Mouse (Mus musculus): Measurements from ENCODE around the gene Gapvd1.

Gapvd1 gene

DNA sequence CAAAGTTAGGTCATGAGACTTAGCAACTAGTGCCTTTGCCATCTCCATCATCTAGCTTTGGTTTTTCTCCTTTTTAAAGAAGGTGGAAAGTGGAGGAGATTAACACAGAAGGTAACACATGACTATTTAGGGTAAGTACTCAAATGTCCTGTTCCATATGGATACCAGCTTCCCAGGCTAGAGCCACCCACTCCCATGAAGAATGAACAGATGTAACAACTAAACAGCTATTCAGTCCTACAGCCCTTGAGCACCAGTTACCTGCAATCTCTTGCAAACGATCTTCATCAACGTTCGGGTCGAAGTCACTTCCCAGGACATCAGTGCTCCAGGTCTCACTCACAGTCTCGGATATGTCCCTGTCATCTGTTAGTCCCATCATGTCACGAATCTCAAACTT lies 43.1 kb downstream of the Gapvd1 start:
- DNase-seq (ENCODE audit: low read depth, low spot score): no peak

DNA sequence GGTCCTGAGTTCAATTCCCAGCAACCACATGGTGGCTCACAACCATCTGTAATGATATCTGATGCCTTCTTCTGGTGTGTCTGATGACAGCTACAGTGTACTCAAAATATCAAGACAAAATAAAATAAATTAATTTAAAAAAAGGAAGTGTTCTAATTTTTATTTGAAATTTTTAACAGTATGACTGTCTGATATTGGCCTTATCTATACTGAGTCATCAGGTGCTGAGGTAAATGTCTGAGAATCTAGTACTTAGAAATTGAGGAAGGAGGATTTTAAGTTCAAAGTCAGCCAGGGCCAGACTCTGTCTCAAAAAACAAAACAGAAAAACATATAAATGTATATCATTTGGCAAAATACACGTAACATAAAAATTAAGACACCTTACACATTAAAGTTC lies 46.4 kb downstream of the Gapvd1 start:
- no peak for DNase-seq (ENCODE audit: low read depth, low spot score)

DNA sequence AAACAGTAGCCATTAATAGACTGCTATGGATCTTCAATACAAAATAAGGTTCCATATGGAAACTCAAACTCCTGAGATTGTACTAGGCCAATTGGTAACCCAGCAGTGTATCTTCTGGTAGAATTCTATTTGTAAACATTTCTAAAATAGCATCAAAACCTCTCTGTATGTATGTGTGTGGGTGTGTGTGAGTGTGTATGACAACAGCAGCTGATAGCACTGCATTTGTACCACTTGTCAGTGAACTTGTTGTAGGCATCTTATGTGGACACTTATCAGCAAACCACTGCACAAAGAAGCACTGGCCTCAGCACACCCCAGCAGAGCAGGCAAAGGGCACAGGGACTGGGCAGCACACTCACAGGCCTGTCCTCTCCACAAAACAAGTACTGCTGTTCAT lies 58.4 kb downstream of the Gapvd1 start:
- no peak for DNase-seq (ENCODE audit: low read depth, low spot score)

DNA sequence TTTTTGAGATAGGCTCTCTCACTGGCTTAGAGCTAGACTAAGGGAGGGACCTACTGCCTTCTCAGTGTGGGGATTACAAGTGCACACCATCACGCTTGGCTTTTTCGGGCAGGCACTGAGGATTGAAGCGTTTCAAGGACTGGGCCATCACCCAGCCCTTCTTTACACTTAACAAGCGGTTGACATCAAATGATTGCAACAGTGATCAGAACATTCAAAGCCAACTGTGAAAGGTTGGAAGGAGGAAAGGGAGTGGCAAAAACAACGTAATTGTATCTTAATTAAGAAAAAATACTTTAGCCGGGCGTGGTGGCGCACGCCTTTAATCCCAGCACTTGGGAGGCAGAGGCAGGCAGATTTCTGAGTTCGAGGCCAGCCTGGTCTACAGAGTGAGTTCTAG lies 62.2 kb downstream of the Gapvd1 start:
- DNase-seq (ENCODE audit: low read depth, low spot score): no peak

DNA sequence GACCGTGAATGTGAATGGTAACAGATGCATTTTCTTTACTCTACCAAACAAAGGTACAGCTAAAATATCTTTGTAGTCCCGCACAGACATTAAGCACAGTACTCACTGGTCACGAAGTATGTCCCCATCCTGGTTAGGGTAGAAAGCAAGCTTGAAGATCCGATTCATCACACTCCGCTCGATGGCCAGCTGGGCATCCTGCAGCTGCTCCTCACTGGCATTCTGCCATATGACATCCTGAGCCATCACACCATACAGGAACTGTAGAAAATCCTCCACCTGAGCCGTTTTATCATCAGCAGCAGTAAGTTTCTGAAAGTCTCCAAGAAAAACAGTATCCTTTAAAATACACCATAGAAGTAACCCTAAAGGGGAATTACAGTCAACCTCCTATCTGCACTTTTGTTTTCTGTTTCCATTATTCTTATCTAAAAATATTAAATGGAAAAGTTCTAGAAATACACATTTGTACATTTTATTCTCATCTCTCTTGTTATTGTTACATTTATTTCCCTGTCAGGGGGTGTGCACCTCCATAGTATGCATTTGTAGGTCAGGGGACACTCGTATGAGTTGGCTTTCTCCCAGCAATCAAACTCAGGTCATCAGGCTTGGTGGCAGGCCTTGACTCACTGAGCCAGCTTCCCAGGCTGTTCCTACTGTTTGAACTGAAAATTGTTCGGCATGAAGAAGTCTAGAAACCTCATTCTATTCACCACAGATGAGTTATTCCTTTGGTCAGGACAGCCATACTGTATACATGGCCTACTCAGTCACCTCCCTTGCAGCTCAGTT lies 70.8 kb downstream of the Gapvd1 start:
- no peak for DNase-seq (ENCODE audit: low read depth, low spot score)

DNA sequence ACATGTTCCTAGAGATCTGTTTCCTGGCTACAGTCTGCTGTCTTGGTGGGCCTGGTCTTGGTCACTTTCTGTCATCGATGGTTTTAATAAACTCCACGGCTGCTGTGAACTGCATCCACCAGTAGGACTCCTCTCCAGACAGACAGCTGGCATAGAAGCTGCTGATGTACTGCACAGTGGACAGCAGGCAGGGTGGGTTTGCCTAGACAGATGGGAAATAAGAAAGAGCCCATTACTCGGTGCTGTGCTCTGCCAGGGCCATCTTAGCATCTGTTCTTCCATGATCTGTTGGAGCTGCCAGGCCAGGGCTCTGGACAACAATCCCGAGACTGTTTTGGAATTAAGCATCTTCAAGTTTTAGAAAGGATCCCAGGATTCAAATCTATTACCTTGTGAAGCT lies 77.1 kb downstream of the Gapvd1 start:
- no peak for DNase-seq (ENCODE audit: low read depth, low spot score)

DNA sequence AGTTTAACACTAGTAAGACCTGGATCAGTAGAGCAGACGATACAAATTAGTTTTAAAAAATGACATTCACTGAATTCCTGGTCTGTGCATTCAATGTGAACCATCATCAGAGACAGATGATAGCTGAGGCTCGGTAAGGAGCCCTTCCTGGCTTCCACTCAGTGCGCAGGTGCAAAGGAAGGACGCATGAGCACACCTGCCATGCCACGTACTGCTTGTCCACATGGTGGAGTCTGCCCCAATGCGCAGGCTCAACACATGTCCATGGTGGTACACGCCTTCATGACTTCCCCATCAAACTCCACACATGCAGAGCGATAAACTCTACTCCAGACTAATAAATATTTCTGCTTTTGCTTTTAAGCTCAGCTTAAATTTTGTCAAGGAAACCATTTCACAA lies 78.0 kb downstream of the Gapvd1 start:
- DNase-seq (ENCODE audit: low read depth, low spot score): no peak

DNA sequence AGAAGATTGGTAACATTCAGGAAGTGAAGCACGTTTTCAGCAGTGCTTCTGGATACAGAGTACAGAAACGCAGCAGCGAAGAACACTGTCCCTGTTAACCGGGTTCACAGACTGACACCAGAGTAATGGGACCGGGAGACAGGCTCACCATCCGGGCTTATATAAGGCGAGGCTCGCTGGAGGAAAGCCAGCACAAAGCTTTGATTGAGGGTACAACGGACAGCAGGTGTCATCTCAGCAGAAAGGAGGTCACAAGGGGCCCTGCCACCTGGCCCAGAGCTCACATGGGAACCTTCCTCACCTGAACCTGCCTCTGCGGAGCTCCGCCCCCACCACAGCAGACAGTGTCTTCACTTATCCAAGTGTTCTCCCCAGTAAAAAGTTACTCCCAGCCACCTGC lies 81.2 kb downstream of the Gapvd1 start:
- no peak for DNase-seq (ENCODE audit: low read depth, low spot score)

DNA sequence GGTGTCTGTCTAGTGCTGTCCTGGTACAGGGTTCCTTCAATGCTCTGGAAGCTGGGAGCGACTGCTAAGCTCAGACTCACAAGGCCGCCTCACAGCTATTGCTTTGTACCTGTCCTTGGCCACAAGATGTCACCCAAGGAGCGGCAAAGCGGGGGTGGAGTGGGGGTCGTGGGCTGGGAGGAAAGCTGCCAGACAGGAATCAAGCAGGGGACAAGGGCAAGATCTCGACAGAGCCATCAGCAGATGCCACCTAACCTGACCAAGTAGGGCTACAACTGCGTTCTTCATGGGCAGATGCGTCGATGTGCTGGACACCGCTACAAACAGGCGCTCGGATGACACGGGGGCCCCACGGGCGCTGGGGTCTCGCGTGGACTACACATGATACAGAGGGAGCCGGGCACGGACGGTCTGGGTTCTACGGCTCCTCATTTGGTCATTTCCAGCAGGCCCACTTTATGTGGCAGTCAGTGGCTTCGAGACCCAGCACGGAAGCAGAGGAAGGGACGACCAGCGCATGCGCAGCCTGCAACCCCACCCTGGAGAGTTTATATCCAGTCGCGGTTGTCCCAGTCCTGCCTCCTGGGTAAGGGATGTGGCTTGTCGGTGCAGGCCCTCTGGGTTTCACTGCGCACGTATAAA lies 83.5 kb downstream of the Gapvd1 start:
- no peak for DNase-seq (ENCODE audit: low read depth, low spot score)

DNA sequence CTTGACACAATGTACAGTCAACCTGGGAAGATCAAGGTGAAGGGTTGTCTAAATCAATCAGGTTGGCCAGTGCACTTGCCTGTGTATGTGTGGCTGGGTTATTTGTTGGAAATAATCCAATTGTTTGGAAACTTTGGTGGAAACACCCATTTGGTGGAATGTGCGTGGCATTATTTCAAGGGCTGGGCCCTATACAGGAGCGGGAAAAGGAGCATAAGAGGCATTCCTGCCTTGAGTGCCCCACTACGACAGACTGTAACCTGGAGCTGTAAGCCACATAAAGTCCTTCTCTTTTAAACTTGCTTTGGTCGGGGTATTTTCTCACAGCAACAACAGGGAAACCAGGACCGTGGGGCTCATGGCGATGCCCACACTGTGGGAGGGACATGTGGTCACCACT lies 84.6 kb downstream of the Gapvd1 start:
- DNase-seq (ENCODE audit: low read depth, low spot score): no peak

DNA sequence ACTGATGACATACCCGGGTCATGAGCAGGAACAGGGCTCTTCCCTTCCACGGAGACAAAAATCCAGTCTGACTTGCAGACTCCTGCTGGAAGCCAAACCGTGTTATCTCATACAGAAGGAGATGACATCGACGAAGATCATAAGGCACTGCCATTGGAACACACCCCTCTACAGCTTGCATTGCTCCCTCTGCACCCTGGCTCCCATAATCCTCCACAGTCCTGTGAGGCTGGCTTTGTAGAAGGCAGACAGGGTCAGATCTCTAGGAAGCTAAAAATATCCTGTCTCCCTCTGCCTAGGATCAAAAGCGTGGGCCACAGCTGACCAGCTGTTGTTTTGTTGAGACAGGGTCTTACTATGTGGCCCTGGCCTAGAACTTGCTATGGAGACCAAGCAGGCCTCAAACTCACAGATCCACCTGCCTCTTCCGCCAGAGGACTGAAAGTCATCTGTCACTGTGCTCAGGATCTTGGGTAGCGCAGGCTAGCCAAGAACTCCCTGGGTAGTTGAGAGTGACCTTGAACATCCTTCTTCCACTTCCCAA lies 85.8 kb downstream of the Gapvd1 start:
- no peak for DNase-seq (ENCODE audit: low read depth, low spot score)

DNA sequence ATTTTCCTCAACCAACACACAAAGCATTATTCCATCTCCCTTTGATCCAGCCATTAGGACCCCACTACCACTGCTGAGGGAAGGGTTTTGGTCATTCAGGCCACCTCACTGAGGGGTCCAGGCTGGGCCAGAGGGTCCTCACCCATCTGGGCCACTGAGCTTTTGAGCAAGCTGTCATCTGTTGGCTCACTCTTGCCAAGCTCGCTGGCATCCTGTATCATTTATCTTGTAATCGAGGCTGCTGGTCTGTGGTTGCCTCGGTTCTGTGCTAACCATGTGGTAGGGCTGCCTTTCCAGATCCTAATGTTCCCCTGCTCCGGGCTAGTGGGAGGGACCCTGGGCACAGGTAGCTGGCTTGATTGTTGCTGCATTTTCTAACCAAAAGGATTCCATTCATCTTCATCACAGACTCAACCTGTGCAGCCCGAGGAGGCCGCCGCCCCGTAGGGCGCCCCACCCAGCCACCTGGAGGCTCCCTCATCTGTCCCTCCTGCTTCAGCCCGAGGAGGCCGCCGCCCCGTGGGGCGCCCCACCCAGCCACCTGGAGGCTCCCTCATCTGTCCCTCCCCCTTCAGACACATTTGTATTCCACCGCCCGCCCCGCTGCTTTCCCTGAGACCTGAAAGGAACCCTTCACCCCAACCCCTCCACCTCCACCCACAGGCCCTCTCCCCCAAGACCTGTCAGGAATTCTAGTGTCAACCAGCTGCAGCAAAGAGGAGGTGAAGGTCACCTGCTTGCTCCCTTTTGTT lies 86.4 kb downstream of the Gapvd1 start:
- no peak for DNase-seq (ENCODE audit: low read depth, low spot score)

DNA sequence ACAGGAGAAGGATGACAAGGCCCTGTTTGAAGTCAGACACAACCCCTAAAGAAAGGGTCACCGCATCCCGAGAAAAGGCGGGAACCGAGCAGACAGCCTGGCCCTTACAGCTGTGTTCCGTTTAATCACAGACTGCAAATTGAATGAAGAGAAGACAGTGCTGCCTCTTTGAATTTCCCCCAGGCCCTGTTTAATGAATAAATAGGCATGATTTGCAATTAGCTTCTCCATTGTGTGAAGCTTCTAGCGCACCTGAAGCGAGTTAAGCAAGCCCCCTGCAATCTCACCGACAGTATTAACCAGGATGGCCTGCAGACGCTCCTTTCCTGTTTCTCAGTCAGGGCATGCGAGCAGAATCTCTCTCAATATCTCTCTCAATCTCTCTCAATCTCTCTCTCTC lies 87.2 kb downstream of the Gapvd1 start:
- no peak for DNase-seq (ENCODE audit: low read depth, low spot score)

DNA sequence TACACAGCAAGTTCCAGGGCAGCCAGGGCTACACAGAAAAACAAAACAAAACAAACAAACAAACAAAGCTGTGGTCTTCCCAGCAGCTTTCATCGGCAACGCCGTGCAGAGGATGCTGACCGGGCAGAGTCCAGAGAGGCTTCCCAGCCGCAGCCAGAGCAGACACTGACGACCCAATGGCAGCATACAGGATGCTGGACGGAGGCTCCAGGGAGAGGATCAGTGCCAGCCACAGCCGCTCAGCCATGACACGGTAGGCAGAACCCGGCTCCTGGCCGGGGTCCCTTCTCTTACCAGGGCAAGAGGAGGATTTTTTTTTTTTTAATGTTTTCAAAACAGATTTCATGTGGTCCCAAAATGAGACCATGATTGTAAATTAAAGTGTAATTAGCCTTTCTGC lies 107.6 kb downstream of the Gapvd1 start:
- DNase-seq (ENCODE audit: low read depth, low spot score): no peak

DNA sequence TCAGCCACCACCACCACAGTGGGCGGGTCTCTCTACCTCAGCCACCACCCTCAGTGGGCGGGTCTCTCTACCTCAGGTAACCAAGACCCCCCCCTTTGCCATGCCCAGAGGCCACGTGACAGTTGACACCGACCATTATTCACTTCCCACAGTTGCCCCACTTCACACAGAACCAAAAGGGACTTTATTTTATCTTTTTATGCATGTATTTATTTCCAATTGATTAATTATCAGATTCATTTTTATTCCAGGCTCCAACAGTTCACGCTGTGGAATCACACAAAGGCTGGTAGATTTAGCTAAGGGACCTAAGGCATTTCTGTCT lies 108.5 kb downstream of the Gapvd1 start:
- no peak for DNase-seq (ENCODE audit: low read depth, low spot score)

DNA sequence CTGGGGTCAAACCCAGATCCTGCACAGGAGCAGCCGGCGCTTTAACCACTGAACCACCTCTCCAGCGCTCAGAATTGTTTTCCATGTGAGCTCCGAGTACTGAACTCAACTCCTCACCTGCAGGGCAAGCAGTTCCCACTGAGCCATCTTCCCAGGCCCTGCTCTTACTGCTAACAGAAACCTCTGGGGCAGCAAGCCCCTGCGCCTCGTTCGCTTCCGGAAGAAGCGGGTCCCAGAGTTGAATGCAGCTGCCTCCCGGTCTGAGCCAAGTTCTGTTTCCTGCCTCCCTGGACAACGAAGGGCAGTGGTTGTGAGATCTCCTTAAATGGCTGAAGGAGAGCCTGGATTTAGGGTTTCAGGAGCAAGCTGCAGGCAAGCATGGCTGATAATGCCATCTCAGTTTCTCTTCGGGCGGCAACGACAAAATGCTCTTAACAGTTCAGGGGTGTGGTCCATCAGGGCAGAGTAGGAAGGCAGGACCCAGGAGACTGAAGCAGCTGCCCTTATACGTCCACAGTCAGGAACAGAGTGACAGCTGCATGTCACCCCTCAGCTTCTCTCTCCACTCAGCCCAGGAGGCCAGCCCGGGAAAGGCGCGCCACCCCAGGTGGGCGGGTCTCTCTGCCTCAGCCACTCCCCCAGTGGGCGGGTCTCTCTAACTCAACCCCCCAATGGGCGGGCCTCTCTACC lies 109.0 kb downstream of the Gapvd1 start:
- peak; percentile 63 for DNase-seq (ENCODE audit: low read depth, low spot score)

DNA sequence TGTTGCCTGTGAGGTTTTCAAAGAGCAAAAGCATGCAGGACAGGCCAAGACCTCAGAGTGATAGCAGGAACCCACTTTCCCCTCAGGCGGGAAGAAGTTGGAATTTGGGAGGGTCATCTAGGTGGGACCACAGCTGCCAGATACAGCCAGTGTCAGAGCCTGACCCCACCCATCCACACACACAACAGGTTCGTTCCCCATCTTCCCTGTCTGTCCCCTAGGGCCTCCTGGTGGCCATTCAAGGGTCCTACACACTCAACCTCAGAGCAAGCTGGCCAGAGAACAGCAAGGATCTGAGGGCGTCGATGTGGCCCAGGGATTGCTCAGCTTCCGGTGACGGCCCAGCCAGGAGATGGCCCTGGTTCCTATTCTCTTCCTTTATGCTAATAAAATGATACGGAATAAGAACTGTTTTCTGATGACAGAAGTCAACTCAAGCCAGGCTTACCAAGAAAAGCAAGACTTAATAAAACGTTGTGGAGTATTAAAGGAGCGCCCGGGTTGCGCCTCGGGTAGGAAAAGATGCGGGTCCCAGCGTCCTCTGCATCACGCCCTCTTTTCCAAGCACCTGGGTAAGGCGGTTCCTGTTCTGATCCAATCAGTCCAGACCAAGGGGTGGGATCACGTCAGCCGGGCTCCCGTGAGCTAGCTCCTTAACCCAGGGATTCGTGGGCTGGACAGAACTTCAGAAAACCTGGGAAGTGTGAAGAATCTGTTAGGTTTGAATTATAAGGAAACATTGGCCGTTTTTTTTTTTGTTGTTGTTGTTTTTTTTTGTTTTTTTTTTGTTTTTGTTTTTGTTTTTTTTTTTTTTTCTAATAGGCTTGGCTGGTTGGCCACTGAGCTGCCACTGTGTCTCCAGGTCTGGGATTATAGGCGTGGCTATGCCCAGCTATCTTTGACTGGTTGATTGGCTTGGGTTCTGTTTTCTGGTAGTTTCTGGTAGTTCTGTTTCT lies 110.2 kb downstream of the Gapvd1 start:
- peak; percentile 30 for DNase-seq (ENCODE audit: low read depth, low spot score)

DNA sequence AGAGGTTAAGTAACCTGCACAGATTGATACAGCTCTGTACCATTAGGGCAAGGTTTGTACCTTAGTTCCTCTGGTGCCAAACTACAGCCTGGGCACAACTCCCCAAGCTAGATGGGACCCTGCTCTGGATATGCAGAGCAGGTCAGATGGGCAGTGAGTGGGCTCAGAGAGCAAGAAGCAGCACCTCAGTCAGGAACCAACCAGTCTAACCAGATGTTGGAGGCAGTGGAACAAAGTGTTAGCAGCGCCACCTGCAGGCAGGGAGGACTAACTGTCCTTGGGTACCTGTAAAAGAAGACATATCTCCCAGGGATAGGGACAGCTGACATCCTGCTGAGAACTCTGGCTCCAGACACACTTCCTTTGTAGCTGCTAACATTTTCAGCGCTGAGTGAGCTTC lies 112.7 kb downstream of the Gapvd1 start:
- DNase-seq (ENCODE audit: low read depth, low spot score): peak; percentile 56

DNA sequence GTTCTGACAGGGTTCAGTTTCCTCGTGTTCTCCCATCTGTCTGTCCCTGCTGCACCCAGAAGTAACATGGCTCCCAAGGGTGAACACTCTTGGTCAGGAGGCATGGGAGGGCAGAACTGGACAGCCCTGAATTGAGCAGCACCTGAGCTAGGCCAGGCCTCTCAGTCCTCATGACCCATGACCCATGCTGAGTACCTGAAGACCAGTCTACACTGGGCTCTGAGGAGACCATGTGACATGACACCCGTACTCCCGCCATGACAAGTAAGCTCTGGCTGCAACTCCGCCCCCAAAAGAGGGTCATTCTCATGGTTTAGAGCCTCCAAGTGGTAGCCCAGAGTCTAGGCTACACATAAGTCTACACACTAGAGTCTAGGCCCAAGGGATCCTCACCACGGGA lies 115.3 kb downstream of the Gapvd1 start:
- no peak for DNase-seq (ENCODE audit: low read depth, low spot score)

DNA sequence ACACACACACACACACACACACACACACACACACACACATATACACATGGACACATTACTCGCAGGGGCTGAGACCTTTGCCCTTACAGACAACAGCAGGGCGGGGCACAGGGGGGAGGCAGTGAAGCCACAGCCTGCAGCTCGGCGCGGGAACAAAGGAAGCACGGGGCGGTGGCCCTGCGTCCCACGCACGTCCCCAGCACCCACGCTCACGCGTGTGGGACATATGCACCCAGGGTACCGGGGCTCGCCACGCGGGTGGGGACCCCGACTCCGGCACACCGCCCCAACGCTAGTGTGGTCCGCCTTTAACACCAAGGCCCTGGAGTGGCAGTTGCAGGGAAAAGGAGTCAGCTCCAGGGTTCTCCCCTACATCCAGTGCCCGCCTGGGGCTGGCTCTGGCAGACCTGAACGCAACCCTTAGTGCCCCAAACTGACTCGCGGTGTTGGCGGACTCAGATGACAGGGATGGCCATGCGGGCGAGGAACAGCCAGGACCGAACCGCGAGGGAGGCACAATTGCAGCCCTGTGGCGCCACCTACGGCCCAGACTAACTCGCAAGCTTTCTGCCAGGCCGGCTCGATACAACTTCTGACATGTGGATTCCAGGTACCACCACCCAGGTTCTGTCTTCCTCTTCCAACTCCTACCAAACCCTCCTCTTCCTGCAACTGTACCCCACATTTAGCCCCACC lies 115.9 kb downstream of the Gapvd1 start:
- DNase-seq (ENCODE audit: low read depth, low spot score): no peak

Data from c-Kit-negative CD71-positive TER-119-positive erythroid progenitor cells, embryonic 14.5 days (primary cell).